ENCODE assay signal across 26 mouse cellular contexts in genomic region chr5:34302377-34302776, GRCm38 (mm10). TPM values are rescaled to one million over a fixed set of nuclear protein-coding genes. Genes with fewer than 3 reads are reported as not detected.
DNase-seq lines count a peak whose midpoint lies in the region; ATAC-seq and TF ChIP-seq lines count a peak whose summit lies in the region.
"Had no signal": no experiment of that assay in that cellular context is flagged by ENCODE, and none has a peak within 500 bp of the region (broad histone marks: within the 10 kb centered on the region; RNA-seq: fewer than 3 reads in every experiment).

No protein-coding gene starts in this region.

- H3K4me3 ChIP-seq in embryonic facial prominence, embryonic 14.5 days (ENCODE audit: low read depth, low read length): no peak overlapping the region
- H3K4me3 ChIP-seq in embryonic facial prominence, embryonic 10.5 days: no peak overlapping the region
- H3K4me3 ChIP-seq in midbrain, postnatal 0 days (ENCODE audit: low read depth, low read length): no peak overlapping the region

- H3K4me2 ChIP-seq in embryonic facial prominence, embryonic 14.5 days (ENCODE audit: low read depth, low read length): no peak overlapping the region
- H3K4me2 ChIP-seq in midbrain, postnatal 0 days (ENCODE audit: low read depth, low read length, poor library complexity, severe bottlenecking): no peak overlapping the region

- no peak for TF ChIP-seq CTCF in midbrain, postnatal 0 days (IDR thresholded peaks at IDR 0.05)

- no peaks in the 10 kb centered on the region for H3K9me3 ChIP-seq in embryonic facial prominence, embryonic 14.5 days (ENCODE audit: control insufficient read depth, low read length)
- H3K9me3 ChIP-seq in embryonic facial prominence, embryonic 10.5 days: no peaks in the 10 kb centered on the region
- no peaks in the 10 kb centered on the region for H3K9me3 ChIP-seq in midbrain, postnatal 0 days (ENCODE audit: low read length)
- H3K9me3 ChIP-seq: G1E had no signal

- H3K9ac ChIP-seq in embryonic facial prominence, embryonic 14.5 days (ENCODE audit: low read depth, low read length): no peak overlapping the region
- no peak overlapping the region for H3K9ac ChIP-seq in midbrain, postnatal 0 days (replicated peaks; ENCODE audit: low read length, poor library complexity, severe bottlenecking)

- H3K4me1 ChIP-seq in embryonic facial prominence, embryonic 14.5 days (ENCODE audit: control insufficient read depth, insufficient read depth, low read length): no peaks in the 10 kb centered on the region
- no peaks in the 10 kb centered on the region for H3K4me1 ChIP-seq in embryonic facial prominence, embryonic 10.5 days
- no peaks in the 10 kb centered on the region for H3K4me1 ChIP-seq in midbrain, postnatal 0 days (ENCODE audit: insufficient read depth, low read length)

- no peaks in the 10 kb centered on the region for H3K36me3 ChIP-seq in embryonic facial prominence, embryonic 14.5 days (ENCODE audit: control insufficient read depth, insufficient read depth, low read length)
- H3K36me3 ChIP-seq in embryonic facial prominence, embryonic 10.5 days (replicated peaks): no peaks in the 10 kb centered on the region
- no peaks in the 10 kb centered on the region for H3K36me3 ChIP-seq in midbrain, postnatal 0 days (ENCODE audit: insufficient read depth, low read length)
- H3K36me3 ChIP-seq: G1E had no signal

- ATAC-seq in embryonic facial prominence, embryonic 14.5 days (ENCODE audit: low read depth): no peak
- ATAC-seq in midbrain, postnatal 0 days (ENCODE audit: low FRiP score): no peak
- ATAC-seq: activated CD4-positive, CD25-positive, alpha-beta regulatory T cell, adult 4 months; CD4-positive, CD25-positive, alpha-beta regulatory T cell, adult 4 months; Patski had no signal

- H3K27ac ChIP-seq in embryonic facial prominence, embryonic 14.5 days (replicated peaks; ENCODE audit: low read depth, low read length): no peak overlapping the region
- no peak overlapping the region for H3K27ac ChIP-seq in embryonic facial prominence, embryonic 10.5 days (replicated peaks)
- H3K27ac ChIP-seq in midbrain, postnatal 0 days (ENCODE audit: low read depth, low read length): no peak overlapping the region

- DNase-seq in cerebellum, postnatal 10 days: peak; percentile 28 to 52
- DNase-seq in cerebellum, adult 11-12 months: no peak
- DNase-seq in embryonic facial prominence, embryonic 14.5 days (ENCODE audit: low spot score): peak; percentile 20
- no peak for DNase-seq in embryonic facial prominence, embryonic 10.5 days (ENCODE audit: low spot score)
- peak; percentile 50 for DNase-seq in testis, postnatal 10 days (ENCODE audit: low spot score)
- no peak for DNase-seq in testis, postnatal 14 days (ENCODE audit: low spot score)
- DNase-seq in NIH3T3 (ENCODE audit: low read depth): peak; percentile 23
- DNase-seq in midbrain, postnatal 0 days (ENCODE audit: low spot score): no peak
- DNase-seq: adrenal gland, adult 2 months; adrenal gland, adult 8-10 months; adrenal gland, postnatal 10 days; adrenal gland, postnatal 14 days; adrenal gland, postnatal 25 days; adrenal gland, postnatal 36 days; B cell, adult 2 months; cerebellum, adult 11 months; cerebellum, adult 18-20 months; cerebellum, adult 2 months had no signal

- H3K27me3 ChIP-seq in embryonic facial prominence, embryonic 14.5 days (replicated peaks; ENCODE audit: control insufficient read depth, insufficient read depth, low read length): no peaks in the 10 kb centered on the region
- no peaks in the 10 kb centered on the region for H3K27me3 ChIP-seq in embryonic facial prominence, embryonic 10.5 days (replicated peaks; ENCODE audit: low read depth, poor library complexity, severe bottlenecking)
- no peaks in the 10 kb centered on the region for H3K27me3 ChIP-seq in midbrain, postnatal 0 days (ENCODE audit: insufficient read depth, low read length)
- H3K27me3 ChIP-seq: Patski had no signal

- WGBS in embryonic facial prominence, embryonic 14.5 days: 78% methylated on average over 7 of the region's 7 CpGs
- 81% methylated on average over 7 of the region's 7 CpGs for WGBS in embryonic facial prominence, embryonic 10.5 days
- WGBS in midbrain, postnatal 0 days: 87% methylated on average over 7 of the region's 7 CpGs

RNA-seq across cellular contexts. Expression of gene Cfap99, which starts 14.0 kb away (rescaled TPM):
- polyA plus RNA-seq in embryonic facial prominence, embryonic 14.5 days (2014; fragmentation: Nextera tagmentation; extraction: Ambion mirVana): 0.18 and 0.21 TPM in 2 replicates
- polyA plus RNA-seq in embryonic facial prominence, embryonic 10.5 days (2016; fragmentation: Nextera tagmentation; extraction: Ambion mirVana): 0.06 TPM in 1 of 2 replicates, not detected in the other
- 0.24 and 2.1 TPM in 2 replicates for total RNA-seq in midbrain, postnatal 0 days (2014; rRNA removed)
- polyA plus RNA-seq in midbrain, postnatal 0 days (2015; fragmentation: Nextera tagmentation; extraction: Ambion mirVana): 0.12 and 0.37 TPM in 2 replicates
- total RNA-seq: adrenal gland, adult 18-20 months; adrenal gland, adult 2 months; adrenal gland, postnatal 10 days; adrenal gland, postnatal 14 days; adrenal gland, postnatal 25 days; adrenal gland, postnatal 36 days; CH12.LX; G1E; MEL had no signal
- polyA plus RNA-seq: activated CD4-positive, CD25-positive, alpha-beta regulatory T cell, adult 4 months; adrenal gland, adult 2 months; C2C12; CD4-positive, CD25-positive, alpha-beta regulatory T cell, adult 4 months; G1E; Patski had no signal

RNA-seq across cellular contexts. Expression of gene Zfyve28, which starts 14.1 kb away (rescaled TPM):
- 1.2 and 1.7 TPM in 2 replicates for polyA plus RNA-seq in embryonic facial prominence, embryonic 14.5 days (2014; fragmentation: Nextera tagmentation; extraction: Ambion mirVana)
- 0.93 and 1.3 TPM in 2 replicates for polyA plus RNA-seq in embryonic facial prominence, embryonic 10.5 days (2016; fragmentation: Nextera tagmentation; extraction: Ambion mirVana)
- 6.1 and 10.0 TPM in 2 replicates for total RNA-seq in midbrain, postnatal 0 days (2014; rRNA removed)
- polyA plus RNA-seq in midbrain, postnatal 0 days (2015; fragmentation: Nextera tagmentation; extraction: Ambion mirVana): 2.9 and 3.0 TPM in 2 replicates
- polyA plus RNA-seq: G1E had no signal

RNA-seq across cellular contexts. Expression of gene Rnf4, which starts 33.7 kb away (rescaled TPM):
- polyA plus RNA-seq in embryonic facial prominence, embryonic 14.5 days (2014; fragmentation: Nextera tagmentation; extraction: Ambion mirVana): 147 and 162 TPM in 2 replicates
- 198 and 205 TPM in 2 replicates for polyA plus RNA-seq in embryonic facial prominence, embryonic 10.5 days (2016; fragmentation: Nextera tagmentation; extraction: Ambion mirVana)
- total RNA-seq in midbrain, postnatal 0 days (2014; rRNA removed): 95.2 and 129 TPM in 2 replicates
- polyA plus RNA-seq in midbrain, postnatal 0 days (2015; fragmentation: Nextera tagmentation; extraction: Ambion mirVana): 124 TPM in 2 replicates

Comparison
In these comparisons a context has a peak if more than half of its experiments do, and no peak if none do; other contexts are left out.
1. DNase-seq: peak in cerebellum, postnatal 10 days (2 of 2), embryonic facial prominence, embryonic 14.5 days (single experiment), testis, postnatal 10 days (single experiment) and NIH3T3 (single experiment); none in cerebellum, adult 11-12 months (single experiment), embryonic facial prominence, embryonic 10.5 days (single experiment), testis, postnatal 14 days (single experiment) and midbrain, postnatal 0 days (single experiment).